Mouse (Mus musculus): ENCODE results near the gene Pnpla2. TPM values are rescaled to one million over a fixed set of nuclear protein-coding genes. Genes with fewer than 3 reads are reported as not detected.
A peak's percentile ranks its signal among the peaks of the same experiment; 100 is the strongest.

Pnpla2 gene
- total and polyA plus RNA-seq, 2 experiments from 2014 or later: 63.8 to 159 TPM

- TF ChIP-seq CTCF (IDR thresholded peaks at IDR 0.05; ENCODE audit: low read depth) (no peak), EP300 (IDR thresholded peaks at IDR 0.05; ENCODE audit: low read depth) (no peak)
- ATAC-seq (ENCODE audit: insufficient read depth, low read depth): no peak
- 81% methylated on average over 15 of the region's 15 CpGs for WGBS
These were observed 21.2 kb upstream of the Pnpla2 start for GRCm38 (mm10) chr7:141433517-141434400.

DNA sequence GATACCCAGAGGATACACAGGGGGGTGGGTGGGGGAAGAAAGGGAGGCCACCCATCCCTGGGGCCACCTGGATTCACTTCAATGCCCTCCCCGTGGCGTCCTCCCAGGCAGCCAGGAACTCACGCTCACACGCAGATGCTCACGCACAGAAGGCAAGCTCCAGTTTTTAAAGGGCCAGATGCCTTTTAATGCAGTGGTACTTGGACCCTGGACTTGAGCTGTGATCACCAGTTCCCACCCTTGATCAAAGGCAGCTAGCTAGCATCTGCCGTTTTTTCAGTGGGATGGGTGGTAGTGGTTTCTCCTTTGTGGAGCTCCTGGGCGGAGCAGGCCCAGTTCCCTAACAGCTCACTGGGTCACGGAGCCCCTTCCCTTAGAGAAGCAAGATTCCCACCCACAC is 20.5 kb upstream of the Pnpla2 start:
- DNase-seq (ENCODE audit: low spot score) (no peak), ATAC-seq (ENCODE audit: insufficient read depth, low read depth) (no peak)
- TF ChIP-seq CTCF (IDR thresholded peaks at IDR 0.05; ENCODE audit: low read depth): no peak
- no peaks in the 10 kb centered on the region for H3K9me3 ChIP-seq (replicated peaks; ENCODE audit: control insufficient read depth, low read length)
- peak overlapping the region; percentile 47 for H3K9ac ChIP-seq (replicated peaks; ENCODE audit: low read depth, low read length)
- peak overlapping the region; percentile 52 for H3K27ac ChIP-seq (ENCODE audit: low read depth)
- H3K4me2 ChIP-seq (ENCODE audit: low read depth, low read length): peak overlapping the region; percentile 88
- H3K27me3 ChIP-seq (ENCODE audit: control insufficient read depth, insufficient read depth, low read length): no peaks in the 10 kb centered on the region
- peaks cover 20% of the 10 kb centered on the region for H3K36me3 ChIP-seq (replicated peaks; ENCODE audit: control insufficient read depth, insufficient read depth, low read length)
- H3K4me3 ChIP-seq (ENCODE audit: low read depth, low read length): peak overlapping the region; percentile 59
- 19% methylated on average over 8 of the region's 8 CpGs for WGBS
- peaks cover 23% of the 10 kb centered on the region for H3K4me1 ChIP-seq (ENCODE audit: control insufficient read depth, insufficient read depth)

More at GRCm38 (mm10) chr7:141433517-141434400, 21.2 kb upstream of the Pnpla2 start:
- Histone ChIP-seq H3K4me2 (ENCODE audit: low read depth, low read length) (peak overlapping the region; percentile 88), H3K9ac (replicated peaks; ENCODE audit: low read depth, low read length) (peak overlapping the region; percentile 27; the same call in 1 of the 2 replicates), H3K27ac (ENCODE audit: low read depth) (no peak overlapping the region), H3K36me3 (replicated peaks; ENCODE audit: control insufficient read depth, insufficient read depth, low read length) (peaks cover 20% of the 10 kb centered on the region), H3K4me1 (ENCODE audit: control insufficient read depth, insufficient read depth) (peaks cover 27% of the 10 kb centered on the region), H3K9me3 (replicated peaks; ENCODE audit: control insufficient read depth, low read length) (no peaks in the 10 kb centered on the region), H3K4me3 (ENCODE audit: low read depth, low read length) (peak overlapping the region; percentile 59), H3K27me3 (ENCODE audit: control insufficient read depth, insufficient read depth, low read length) (no peaks in the 10 kb centered on the region)
- DNase-seq (ENCODE audit: low spot score): no peak

DNA sequence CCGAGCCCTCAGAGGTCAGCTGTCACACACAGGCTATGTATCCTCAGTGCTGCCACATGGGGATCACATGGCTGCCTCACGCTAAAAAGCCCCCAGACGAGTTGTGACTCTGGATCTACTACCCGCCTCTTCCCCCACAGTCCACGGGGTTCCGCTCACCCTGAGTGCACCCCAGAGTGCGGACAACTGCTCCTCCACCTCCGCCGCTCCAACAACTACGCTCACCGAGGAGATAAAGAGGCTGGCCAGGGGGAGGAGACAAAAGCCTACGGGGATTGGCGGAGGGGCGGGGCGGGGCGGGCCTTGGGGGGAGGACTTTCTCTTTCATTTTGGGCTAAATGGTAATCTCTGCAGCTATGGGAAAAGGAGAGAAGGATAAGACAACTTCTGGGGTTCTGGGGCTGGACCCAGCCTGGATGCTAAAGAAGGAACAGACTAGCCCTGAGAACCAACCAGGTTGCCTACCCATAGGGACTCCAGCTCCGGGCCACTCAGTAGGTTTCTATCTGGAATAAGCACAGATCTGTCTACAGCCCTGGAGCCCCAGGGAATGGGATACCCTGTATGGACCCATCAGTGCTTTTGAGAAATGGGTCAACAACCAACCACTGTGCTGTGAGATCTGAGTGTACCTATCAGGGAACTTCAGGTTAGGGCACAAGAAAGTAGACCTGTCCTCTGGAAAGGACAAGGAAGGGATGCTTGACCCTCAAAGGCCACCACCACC is 19.7 kb upstream of the Pnpla2 start:
- Histone ChIP-seq H3K27ac (ENCODE audit: low read depth) (peak overlapping the region; percentile 52), H3K27me3 (ENCODE audit: control insufficient read depth, insufficient read depth, low read length) (no peaks in the 10 kb centered on the region), H3K4me2 (ENCODE audit: low read depth, low read length) (peak overlapping the region; percentile 88), H3K9ac (replicated peaks; ENCODE audit: low read depth, low read length) (peak overlapping the region; percentile 47), H3K9me3 (replicated peaks; ENCODE audit: control insufficient read depth, low read length) (no peaks in the 10 kb centered on the region), H3K4me3 (ENCODE audit: low read depth, low read length) (peak overlapping the region; percentile 59), H3K36me3 (replicated peaks; ENCODE audit: control insufficient read depth, insufficient read depth, low read length) (peaks cover 19% of the 10 kb centered on the region), H3K4me1 (ENCODE audit: control insufficient read depth, insufficient read depth) (peaks cover 23% of the 10 kb centered on the region)
- TF ChIP-seq CTCF (IDR thresholded peaks at IDR 0.05; ENCODE audit: low read depth) (no peak), EP300 (IDR thresholded peaks at IDR 0.05; ENCODE audit: low read depth) (no peak)
- ATAC-seq (ENCODE audit: insufficient read depth, low read depth) (peak; percentile 18; the same call in 1 of the 2 replicates), DNase-seq (ENCODE audit: low spot score) (peak; percentile 63)
- WGBS: 3% methylated on average over 17 of the region's 17 CpGs

- no peak for ATAC-seq (ENCODE audit: insufficient read depth, low read depth)
- Histone ChIP-seq H3K36me3 (replicated peaks; ENCODE audit: control insufficient read depth, insufficient read depth, low read length) (peaks cover 12% of the 10 kb centered on the region), H3K4me2 (ENCODE audit: low read depth, low read length) (peak overlapping the region; percentile 88), H3K4me3 (ENCODE audit: low read depth, low read length) (no peak overlapping the region), H3K9ac (replicated peaks; ENCODE audit: low read depth, low read length) (no peak overlapping the region), H3K4me1 (ENCODE audit: control insufficient read depth, insufficient read depth) (peaks cover 26% of the 10 kb centered on the region), H3K27ac (ENCODE audit: low read depth) (0 out of 2 replicates have a peak overlapping the region, but pooled peaks have one; percentile 27), H3K9me3 (replicated peaks; ENCODE audit: control insufficient read depth, low read length) (no peaks in the 10 kb centered on the region), H3K27me3 (ENCODE audit: control insufficient read depth, insufficient read depth, low read length) (no peaks in the 10 kb centered on the region)
- no peak for DNase-seq (ENCODE audit: low spot score)
- TF ChIP-seq CTCF (IDR thresholded peaks at IDR 0.05; ENCODE audit: low read depth) (no peak), EP300 (IDR thresholded peaks at IDR 0.05; ENCODE audit: low read depth) (no peak)
- 82% methylated on average over 9 of the region's 9 CpGs for WGBS
These were observed 19.0 kb upstream of the Pnpla2 start for GRCm38 (mm10) chr7:141435856-141436522.

GRCm38 (mm10) chr7:141436523-141436892 is 18.5 kb upstream of the Pnpla2 start:
- Histone ChIP-seq H3K4me2 (ENCODE audit: low read depth, low read length) (peak overlapping the region; percentile 85), H3K9me3 (replicated peaks; ENCODE audit: control insufficient read depth, low read length) (no peaks in the 10 kb centered on the region), H3K4me3 (ENCODE audit: low read depth, low read length) (peak overlapping the region; percentile 66), H3K4me1 (ENCODE audit: control insufficient read depth, insufficient read depth) (peaks cover 26% of the 10 kb centered on the region), H3K36me3 (replicated peaks; ENCODE audit: control insufficient read depth, insufficient read depth, low read length) (peaks cover 6% of the 10 kb centered on the region), H3K9ac (replicated peaks; ENCODE audit: low read depth, low read length) (no peak overlapping the region), H3K27me3 (ENCODE audit: control insufficient read depth, insufficient read depth, low read length) (no peaks in the 10 kb centered on the region), H3K27ac (ENCODE audit: low read depth) (no peak overlapping the region)
- no peak for DNase-seq (ENCODE audit: low spot score)
- no peak for ATAC-seq (ENCODE audit: insufficient read depth, low read depth)
- TF ChIP-seq EP300 (IDR thresholded peaks at IDR 0.05; ENCODE audit: low read depth) (no peak), CTCF (IDR thresholded peaks at IDR 0.05; ENCODE audit: low read depth) (no peak)
- WGBS: 63% methylated on average over 2 of the region's 2 CpGs

Measured in heart, postnatal 0 days (tissue).